Mouse (Mus musculus) MEL (cell line): ENCODE measurements around the gene Perp.
A peak's percentile ranks its signal among the peaks of the same experiment; 100 is the strongest.

Experiments
- CHD1 ChIP-seq: IDR thresholded peaks from 2 replicates; pipeline ENCODE4 v1.6.1; 2012; ENCODE audit warnings: low read depth, mild to moderate bottlenecking, inconsistent platforms, low read length, improper control_type of control experiment
- CTCF ChIP-seq, 3 experiments: IDR thresholded peaks in 2 of 3; conservative IDR thresholded peaks in 1 of 3; 2 replicates each; pipeline ENCODE4 v1.5.1; 2011 to 2012; ENCODE audit warnings: low read length in 3 of 3, low read depth in 2 of 3, mild to moderate bottlenecking in 2 of 3, improper control_type of control experiment in 1 of 3, inconsistent platforms in 1 of 3, mixed read lengths in 1 of 3, moderate library complexity in 1 of 3; ENCODE audit not compliant: control insufficient read depth in 1 of 3, insufficient read depth in 1 of 3, poor library complexity in 1 of 3, severe bottlenecking in 1 of 3
- EP300 ChIP-seq, 2 experiments: IDR thresholded peaks; 2 replicates each; pipeline ENCODE4 v1.6.1; 2011; ENCODE audit warnings: improper control_type of control experiment in 2 of 2, low read length in 2 of 2, low read depth in 1 of 2, mild to moderate bottlenecking in 1 of 2
- ETS1 ChIP-seq: IDR thresholded peaks from 2 replicates; pipeline ENCODE4 v1.6.1; 2012; ENCODE audit warnings: low read depth, mild to moderate bottlenecking, inconsistent platforms, low read length, improper control_type of control experiment, moderate library complexity
- GABPA ChIP-seq: IDR thresholded peaks from 2 replicates; pipeline ENCODE4 v1.6.1; 2012; ENCODE audit warnings: low read depth, mild to moderate bottlenecking, inconsistent platforms, low read length, improper control_type of control experiment, moderate library complexity
- NRF1 ChIP-seq: IDR thresholded peaks from 2 replicates; pipeline ENCODE4 v1.6.1; 2014; ENCODE audit warnings: low read depth, mild to moderate bottlenecking, inconsistent platforms, low read length, improper control_type of control experiment, moderate library complexity; ENCODE audit not compliant: poor library complexity, insufficient read depth, severe bottlenecking
- POLR2A ChIP-seq, 2 experiments: IDR thresholded peaks; 2 replicates each; pipeline ENCODE4 v1.6.1; 2011 to 2012; ENCODE audit warnings: low read length in 2 of 2, mild to moderate bottlenecking in 2 of 2, control low read depth in 1 of 2, improper control_type of control experiment in 1 of 2, low read depth in 1 of 2, moderate library complexity in 1 of 2; ENCODE audit not compliant: control insufficient read depth in 1 of 2, insufficient read depth in 1 of 2, poor library complexity in 1 of 2
- POLR2AphosphoS2 ChIP-seq: IDR thresholded peaks from 2 replicates; pipeline ENCODE4 v1.6.1; 2011; ENCODE audit warnings: low read length, improper control_type of control experiment
- POLR2AphosphoS5 ChIP-seq: IDR thresholded peaks from 2 replicates; pipeline ENCODE4 v1.6.1; 2012; ENCODE audit warnings: low read depth, borderline replicate concordance, mild to moderate bottlenecking, inconsistent platforms, low read length, moderate library complexity, mixed read lengths
- RCOR1 ChIP-seq: IDR thresholded peaks from 2 replicates; pipeline ENCODE4 v1.6.1; 2012; ENCODE audit warnings: low read depth, mild to moderate bottlenecking, inconsistent platforms, low read length, improper control_type of control experiment
- SMC3 ChIP-seq: IDR thresholded peaks from 2 replicates; pipeline ENCODE4 v1.6.1; 2011; ENCODE audit warnings: low read depth, low read length, improper control_type of control experiment
- USF1 ChIP-seq: IDR thresholded peaks from 2 replicates; pipeline ENCODE4 v1.6.1; 2014; ENCODE audit warnings: low read depth, mild to moderate bottlenecking, inconsistent platforms, low read length, improper control_type of control experiment, moderate library complexity
- ZC3H11A ChIP-seq: IDR thresholded peaks from 2 replicates; pipeline ENCODE4 v1.6.1; 2012; ENCODE audit warnings: low read depth, mild to moderate bottlenecking, inconsistent platforms, low read length, improper control_type of control experiment

DNA sequence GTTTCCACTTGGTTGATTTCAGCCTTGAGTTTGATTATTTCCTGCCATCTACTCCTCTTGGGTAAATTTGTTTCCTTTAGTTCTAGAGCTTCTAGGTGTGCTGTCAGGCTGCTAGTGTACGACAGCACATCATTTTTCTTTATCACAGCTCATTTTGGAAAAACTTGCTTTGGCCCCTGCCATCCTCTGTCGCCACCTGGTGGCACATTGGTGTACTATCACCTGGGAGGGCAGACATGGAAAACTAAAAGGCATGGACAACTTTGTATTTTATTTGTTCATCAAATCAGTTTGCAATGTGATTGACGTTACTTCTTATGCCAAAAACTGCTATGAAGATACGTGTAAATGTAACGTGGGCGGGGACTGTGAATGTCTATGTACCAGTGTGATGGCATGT, 59.3 kb downstream of the Perp start:
- TF ChIP-seq USF1 (no peak), POLR2A (IDR thresholded peaks at IDR 0.05; ENCODE audit: control insufficient read depth in 1 of 2, insufficient read depth in 1 of 2, low read depth in 1 of 2, low read length in 2 of 2, poor library complexity in 1 of 2) (no peak), RCOR1 (no peak), CTCF (IDR thresholded peaks at IDR 0.05 in 2 of 3, conservative IDR thresholded peaks at IDR 0.05 in 1 of 3; ENCODE audit: control insufficient read depth in 1 of 3, insufficient read depth in 1 of 3, low read depth in 2 of 3, low read length in 3 of 3, poor library complexity in 1 of 3, severe bottlenecking in 1 of 3) (peak; percentile 87 to 91 (median 89)), NRF1 (no peak), ETS1 (no peak), EP300 (IDR thresholded peaks at IDR 0.05; ENCODE audit: low read depth in 1 of 2, low read length in 2 of 2) (no peak), ZC3H11A (peak; percentile 94), CHD1 (no peak), POLR2AphosphoS5 (no peak), GABPA (no peak), SMC3 (peak; percentile 97), POLR2AphosphoS2 (no peak)
